Mouse (Mus musculus): ENCODE measurements around the gene Rnaseh1.

GRCm38 (mm10) chr12:28693738-28694137, 44.3 kb downstream of the Rnaseh1 start:
- no peak for TF ChIP-seq POLR2A (IDR thresholded peaks at IDR 0.05; ENCODE audit: extremely low read depth, insufficient read depth, low read length)
- TF ChIP-seq CTCF (IDR thresholded peaks at IDR 0.05; ENCODE audit: extremely low read depth, insufficient read depth, low read length): no peak

All from cortical plate, adult 2 months (tissue).